Mouse (Mus musculus): ENCODE data around the gene Snx29.

The Snx29 gene

GRCm38 (mm10) chr16:11738341-11738740, 415.6 kb downstream of the Snx29 start:
- no peak for DNase-seq (ENCODE audit: low read depth)

- DNase-seq (ENCODE audit: low read depth): no peak
Observed at GRCm38 (mm10) chr16:11741951-11742350, 419.2 kb downstream of the Snx29 start.

- no peak for DNase-seq (ENCODE audit: low read depth)
Observed at GRCm38 (mm10) chr16:11742351-11742750, 419.6 kb downstream of the Snx29 start.

- no peak for DNase-seq (ENCODE audit: low read depth)
Observed at GRCm38 (mm10) chr16:11743013-11743412, 420.3 kb downstream of the Snx29 start.

GRCm38 (mm10) chr16:11743724-11744123, 421.0 kb downstream of the Snx29 start:
- no peak for DNase-seq (ENCODE audit: low read depth)

GRCm38 (mm10) chr16:11746036-11746435, 423.3 kb downstream of the Snx29 start:
- no peak for DNase-seq (ENCODE audit: low read depth)

- DNase-seq (ENCODE audit: low read depth): no peak
Observed at GRCm38 (mm10) chr16:11747867-11748266, 425.2 kb downstream of the Snx29 start.

GRCm38 (mm10) chr16:11749111-11749510, 426.4 kb downstream of the Snx29 start:
- DNase-seq (ENCODE audit: low read depth): no peak

- DNase-seq (ENCODE audit: low read depth): no peak
Observed at GRCm38 (mm10) chr16:11750605-11751004, 427.9 kb downstream of the Snx29 start.

GRCm38 (mm10) chr16:11752557-11752956, 429.8 kb downstream of the Snx29 start:
- DNase-seq (ENCODE audit: low read depth): no peak

GRCm38 (mm10) chr16:11753466-11753865, 430.8 kb downstream of the Snx29 start:
- DNase-seq (ENCODE audit: low read depth): no peak

GRCm38 (mm10) chr16:11754136-11754535, 431.4 kb downstream of the Snx29 start:
- DNase-seq (ENCODE audit: low read depth): no peak

- no peak for DNase-seq (ENCODE audit: low read depth)
Observed at GRCm38 (mm10) chr16:11755281-11756066, 432.8 kb downstream of the Snx29 start.

- DNase-seq (ENCODE audit: low read depth): no peak
Observed at GRCm38 (mm10) chr16:11756598-11757245, 434.0 kb downstream of the Snx29 start.

- DNase-seq (ENCODE audit: low read depth): no peak
Observed at GRCm38 (mm10) chr16:11757471-11757870, 434.8 kb downstream of the Snx29 start.

- no peak for DNase-seq (ENCODE audit: low read depth)
Observed at GRCm38 (mm10) chr16:11757951-11758350, 435.2 kb downstream of the Snx29 start.

GRCm38 (mm10) chr16:11772318-11772717, 449.6 kb downstream of the Snx29 start:
- no peak for DNase-seq (ENCODE audit: low read depth)

GRCm38 (mm10) chr16:11774321-11774720, 451.6 kb downstream of the Snx29 start:
- no peak for DNase-seq (ENCODE audit: low read depth)

GRCm38 (mm10) chr16:11776528-11776927, 453.8 kb downstream of the Snx29 start:
- DNase-seq (ENCODE audit: low read depth): no peak

- DNase-seq (ENCODE audit: low read depth): no peak
Observed at GRCm38 (mm10) chr16:11778191-11778590, 455.5 kb downstream of the Snx29 start.

GRCm38 (mm10) chr16:11778715-11779460, 456.2 kb downstream of the Snx29 start:
- no peak for DNase-seq (ENCODE audit: low read depth)

- DNase-seq (ENCODE audit: low read depth): no peak
Observed at GRCm38 (mm10) chr16:11782082-11782481, 459.4 kb downstream of the Snx29 start.

GRCm38 (mm10) chr16:11783337-11783736, 460.6 kb downstream of the Snx29 start:
- no peak for DNase-seq (ENCODE audit: low read depth)

Data from fibroblast of lung, adult 2 months (primary cell).